Mouse (Mus musculus): ENCODE results near the gene Peg10. TPM values are rescaled to one million over a fixed set of nuclear protein-coding genes. Genes with fewer than 3 reads are reported as not detected.
A peak's percentile ranks its signal among the peaks of the same experiment; 100 is the strongest.

Peg10 gene
- 10 to 100 TPM in 1 of 2 experiments, 1 to 10 TPM in 1; 9.2 to 14.7 TPM for total RNA-seq (2021)

DNA sequence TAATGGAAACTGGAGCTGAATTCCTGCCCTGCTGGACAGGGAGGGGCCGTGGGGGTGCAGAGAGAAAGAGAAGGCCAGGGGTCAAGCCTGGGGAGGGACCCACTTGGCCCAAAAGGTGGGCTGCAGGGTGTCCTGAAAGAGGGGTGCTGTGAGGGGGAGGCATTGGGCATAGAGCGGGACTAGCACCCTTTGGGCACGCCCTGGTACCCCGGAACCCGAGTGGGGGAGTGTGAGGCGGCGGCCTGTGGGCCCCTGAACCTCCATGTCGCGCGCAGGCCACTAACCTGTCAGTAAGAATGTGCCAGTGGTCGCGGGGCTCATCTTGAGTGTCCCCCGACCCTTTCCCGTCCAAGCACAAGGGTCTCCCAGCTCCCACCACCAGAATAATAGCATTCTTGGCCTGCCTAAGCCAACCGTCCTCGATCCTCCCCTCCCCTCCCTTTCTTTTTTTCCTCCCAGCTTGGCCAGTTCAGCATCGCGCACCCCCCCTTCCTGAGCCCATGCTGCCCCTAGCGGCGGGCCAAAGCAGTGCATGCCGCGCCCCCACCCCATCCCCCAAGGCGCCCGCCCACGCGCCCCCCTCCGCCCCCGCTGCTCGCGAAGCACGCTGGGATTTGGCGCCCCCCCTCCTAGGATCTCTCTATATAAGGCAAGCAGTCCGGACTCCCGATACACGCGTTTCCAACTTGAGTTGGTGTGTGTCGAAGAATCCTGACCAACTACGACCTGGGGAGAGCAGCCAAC lies at the start of gene Peg10, which contains the start of gene Sgce:
Gene Peg10, plus strand, starts transcription at position 611 of the 744 bp plus-strand sequence.
Gene Sgce, minus strand, starts transcription at position 512 of the 744 bp plus-strand sequence.
- DNase-seq (ENCODE audit: low spot score in 2 of 2), result peak; percentile 60 to 65
- intact Hi-C loops (cut with DNase I), result loop anchor here (2.0 to 10.0 kb wide), 4 partner anchors 145 to 638 kb away; partner anchors contain the start of genes Asb4, Casd1 and Ppp1r9a

- DNase-seq (ENCODE audit: low spot score in 2 of 2), result no peak
- intact Hi-C loops (cut with DNase I), result no loop called here
Measured at GRCm38 (mm10) chr6:4701641-4702040, 45.5 kb upstream of the Peg10 start.

DNA sequence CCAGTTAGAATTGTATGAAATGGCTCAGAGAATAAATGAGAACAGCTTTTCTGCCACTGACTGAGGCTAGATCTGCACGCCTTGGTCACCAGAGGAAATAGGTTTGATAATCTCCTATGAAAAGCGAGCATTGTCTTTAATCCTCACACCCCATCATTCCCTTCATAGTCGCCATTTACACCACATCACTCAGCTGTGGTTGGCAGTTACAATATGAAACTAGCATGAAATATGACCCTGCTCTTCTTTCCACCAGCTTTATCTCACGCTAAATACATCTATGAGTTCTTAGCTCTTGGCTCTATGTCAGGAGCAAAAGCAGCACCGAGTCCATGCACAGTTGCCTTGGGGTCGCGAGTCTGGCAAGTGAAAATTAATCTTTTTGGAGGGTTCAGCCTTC lies 43.2 kb upstream of the Peg10 start:
- intact Hi-C loops (cut with DNase I), result no loop called here
- no peak for DNase-seq (ENCODE audit: low spot score in 2 of 2)

DNA sequence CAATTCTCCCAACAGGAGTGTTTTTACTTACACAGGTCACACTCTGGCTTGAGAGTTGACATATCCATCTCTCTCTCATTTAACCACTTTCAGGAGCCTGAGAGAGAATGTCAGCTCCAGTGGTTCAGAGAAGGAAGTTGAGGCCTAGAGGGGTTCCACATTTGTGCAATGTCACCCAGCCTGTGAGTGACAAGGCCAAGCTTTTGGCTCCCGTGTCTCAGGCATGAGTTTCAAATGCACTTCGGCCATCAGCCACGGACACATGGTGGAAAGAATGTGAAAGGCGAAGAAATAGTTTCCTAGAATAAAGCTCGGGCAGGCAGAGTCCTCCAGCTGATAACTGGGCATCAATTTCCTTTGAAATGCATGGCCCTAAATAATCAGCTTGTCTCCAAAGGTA lies 40.7 kb upstream of the Peg10 start:
- intact Hi-C loops (cut with DNase I), result no loop called here
- no peak for DNase-seq (ENCODE audit: low spot score in 2 of 2)

GRCm38 (mm10) chr6:4708971-4709370 lies 38.1 kb upstream of the Peg10 start:
- no peak for DNase-seq (ENCODE audit: low spot score in 2 of 2)
- intact Hi-C loops (cut with DNase I), result no loop called here

DNA sequence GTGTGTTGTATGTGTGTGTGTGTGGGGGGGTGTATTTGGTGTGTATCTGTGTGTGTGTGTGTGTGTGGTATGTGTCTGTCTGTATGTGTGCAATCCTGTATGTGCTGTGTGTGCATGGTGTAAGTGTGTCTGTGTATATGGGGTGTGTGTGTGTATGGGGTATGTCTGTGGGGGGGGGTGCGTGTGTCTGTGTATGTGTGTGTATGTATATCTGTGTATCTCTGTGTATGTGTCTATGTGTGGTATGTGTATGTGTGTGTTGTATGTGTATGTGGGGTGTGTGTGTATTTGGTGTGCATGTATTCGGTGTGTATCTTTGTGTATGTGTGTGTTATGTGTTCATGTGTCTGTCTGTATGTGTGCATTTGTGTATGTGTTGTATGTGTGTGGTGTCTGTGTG lies 30.9 kb upstream of the Peg10 start:
- intact Hi-C loops (cut with DNase I), result no loop called here
- no peak for DNase-seq (ENCODE audit: low spot score in 2 of 2)

DNA sequence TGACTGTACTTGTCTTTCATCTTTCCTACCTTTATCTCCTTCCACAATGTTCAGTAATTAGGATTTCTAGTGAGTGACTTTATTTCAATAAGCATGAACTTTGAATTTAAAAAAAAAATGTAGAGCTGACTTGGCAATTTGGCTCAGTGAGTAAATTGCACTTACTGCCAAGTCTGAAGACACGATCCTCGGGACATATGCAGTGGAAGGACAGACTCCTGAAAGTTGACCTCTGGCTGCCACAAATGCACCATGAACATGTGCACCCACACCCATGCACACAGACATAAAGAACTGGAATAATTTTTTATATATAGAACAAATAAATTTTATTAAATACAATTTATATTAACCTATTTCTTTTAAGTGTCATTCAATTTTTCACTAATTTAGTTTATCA lies 29.8 kb upstream of the Peg10 start:
- intact Hi-C loops (cut with DNase I), result no loop called here
- no peak for DNase-seq (ENCODE audit: low spot score in 2 of 2)

DNA sequence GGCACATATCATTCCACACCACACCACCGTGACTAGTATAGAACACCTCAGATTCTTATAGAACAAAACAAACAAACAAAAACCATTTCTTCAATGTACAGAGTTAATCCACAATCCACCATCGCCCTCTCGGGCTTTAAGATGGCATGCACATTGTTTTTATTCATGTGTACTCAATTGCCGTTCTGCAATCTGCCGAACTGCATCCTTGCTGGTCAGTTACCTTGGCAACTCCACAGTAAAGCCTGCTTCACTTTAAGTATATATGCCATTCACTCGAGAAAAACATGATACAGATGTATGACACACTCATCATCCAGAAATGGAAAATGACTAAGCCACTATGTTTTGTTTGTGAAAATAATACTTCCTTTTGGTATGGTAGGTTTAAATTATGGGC lies 25.0 kb upstream of the Peg10 start:
- intact Hi-C loops (cut with DNase I), result no loop called here
- no peak for DNase-seq (ENCODE audit: low spot score in 2 of 2)

- intact Hi-C loops (cut with DNase I), result no loop called here
- DNase-seq (ENCODE audit: low spot score in 2 of 2), result no peak
Measured at GRCm38 (mm10) chr6:4722739-4723138, 24.4 kb upstream of the Peg10 start.

DNA sequence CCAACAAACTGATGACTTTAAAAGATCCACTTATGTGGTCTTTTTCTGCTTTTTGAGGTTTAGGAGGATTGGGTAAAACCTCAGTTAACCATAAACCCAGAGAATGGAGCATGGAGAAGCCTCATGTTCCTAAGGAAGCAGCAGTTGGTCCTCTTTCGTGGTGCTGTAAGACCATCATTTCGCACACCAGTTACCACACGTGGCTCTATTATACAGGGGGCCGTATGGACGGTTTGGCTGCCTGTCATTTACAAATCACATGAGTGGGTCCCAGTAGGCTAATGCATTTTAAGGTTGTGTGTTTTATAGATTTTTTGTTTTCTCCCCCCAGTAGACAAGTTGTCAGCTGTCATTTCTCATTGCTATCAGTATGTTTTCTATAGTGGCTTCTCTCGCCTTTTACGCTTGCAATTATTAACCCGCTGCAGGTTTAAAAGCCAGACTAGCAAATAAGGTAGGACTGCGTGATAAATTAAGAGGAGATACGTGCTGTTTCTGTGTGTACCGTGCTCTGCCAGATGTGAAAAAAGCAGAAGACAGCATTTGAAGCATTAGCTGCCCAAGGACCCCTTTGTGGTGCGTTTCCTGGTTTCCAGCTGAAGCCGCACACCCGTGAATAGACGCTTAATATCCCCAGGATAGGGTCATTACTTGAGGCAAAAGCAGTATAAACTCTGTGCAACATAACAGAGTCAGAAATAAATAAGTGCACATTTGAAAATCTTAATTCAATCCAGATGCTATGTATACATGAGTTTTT lies 22.9 kb upstream of the Peg10 start:
- no peak for DNase-seq (ENCODE audit: low spot score in 2 of 2)
- intact Hi-C loops (cut with DNase I), result no loop called here

- no peak for DNase-seq (ENCODE audit: low spot score in 2 of 2)
- intact Hi-C loops (cut with DNase I), result no loop called here
Measured at GRCm38 (mm10) chr6:4728305-4728704, 18.8 kb upstream of the Peg10 start.

GRCm38 (mm10) chr6:4731675-4732074 lies 15.4 kb upstream of the Peg10 start:
- no peak for DNase-seq (ENCODE audit: low spot score in 2 of 2)
- intact Hi-C loops (cut with DNase I), result no loop called here

GRCm38 (mm10) chr6:4733208-4733607 lies 13.9 kb upstream of the Peg10 start:
- no peak for DNase-seq (ENCODE audit: low spot score in 2 of 2)
- intact Hi-C loops (cut with DNase I), result no loop called here

GRCm38 (mm10) chr6:4736372-4736771 lies 10.7 kb upstream of the Peg10 start:
- no peak for DNase-seq (ENCODE audit: low spot score in 2 of 2)
- intact Hi-C loops (cut with DNase I), result no loop called here

DNA sequence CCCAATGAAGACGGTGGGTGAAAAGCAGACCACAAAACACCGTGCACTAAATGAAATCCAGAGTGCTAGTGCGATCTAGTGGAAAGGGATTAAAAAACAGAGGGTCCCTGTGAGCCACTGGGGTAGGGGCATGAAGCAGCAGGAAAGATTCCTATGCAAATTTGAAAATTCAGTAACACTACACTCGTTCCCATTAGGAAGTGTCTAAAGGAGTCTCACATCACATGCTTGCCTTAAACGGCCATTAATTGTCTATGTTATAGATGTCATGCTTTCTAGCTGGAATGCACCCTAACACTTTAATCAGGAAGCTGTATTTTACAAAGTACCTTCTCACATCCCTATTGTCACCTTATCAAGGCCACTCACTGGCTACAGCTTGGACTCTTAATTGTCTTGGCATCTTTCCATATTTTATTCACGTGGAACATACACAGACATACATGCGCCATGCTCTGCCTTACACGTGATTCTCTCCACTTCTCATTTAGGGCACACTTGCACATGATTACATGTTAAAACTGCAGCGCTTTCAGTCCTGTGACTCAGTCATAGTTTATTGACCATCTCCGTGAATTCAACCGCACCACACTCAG lies 9.0 kb upstream of the Peg10 start:
- intact Hi-C loops (cut with DNase I), result no loop called here
- no peak for DNase-seq (ENCODE audit: low spot score in 2 of 2)

DNA sequence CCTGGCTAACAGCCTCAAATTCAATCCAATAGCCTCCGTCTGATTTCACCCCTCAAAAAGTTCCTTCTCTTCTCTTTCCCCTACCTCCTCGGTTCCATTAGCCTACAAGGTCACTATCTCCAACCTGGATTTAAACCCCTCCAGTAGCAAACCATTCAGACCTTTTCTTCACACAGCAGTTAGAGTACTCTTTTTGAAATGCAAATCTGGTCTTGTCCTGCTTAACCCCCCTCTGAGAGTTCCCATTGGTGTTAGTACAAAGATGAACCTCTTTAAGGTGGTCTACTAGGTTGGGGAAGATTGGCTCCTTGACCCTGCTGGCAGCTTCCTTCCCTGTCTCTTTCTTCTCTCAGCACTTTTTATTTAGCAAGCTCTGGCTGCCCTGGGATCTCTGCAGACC lies 8.4 kb upstream of the Peg10 start:
- DNase-seq (ENCODE audit: low spot score in 2 of 2), result no peak
- intact Hi-C loops (cut with DNase I), result no loop called here

- DNase-seq (ENCODE audit: low spot score in 2 of 2), result no peak
- intact Hi-C loops (cut with DNase I), result loop anchor here (10.0 kb wide), 2 partner anchors 375 to 645 kb away; partner anchors contain the start of gene Asb4
Measured at GRCm38 (mm10) chr6:4739522-4740355, 7.4 kb upstream of the Peg10 start.

DNA sequence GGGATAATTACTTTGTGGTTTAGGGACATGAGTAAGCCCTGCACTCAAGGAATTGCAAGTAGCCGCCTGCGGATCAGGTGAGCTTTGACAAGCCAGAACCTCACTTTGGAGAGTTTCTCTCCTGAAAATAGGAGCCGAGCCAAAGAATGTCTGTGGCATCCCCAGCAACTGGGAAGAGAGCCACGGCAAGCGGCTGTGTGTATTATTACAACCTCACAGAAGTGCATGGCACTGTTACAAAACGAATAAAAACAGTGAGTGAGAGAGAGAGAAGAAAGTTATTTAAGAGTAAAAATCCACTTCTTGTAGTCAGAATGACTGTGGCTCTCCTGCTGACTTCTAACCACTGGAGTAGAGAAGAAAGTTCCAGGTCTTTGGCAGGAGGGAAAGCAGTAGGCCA lies 6.6 kb upstream of the Peg10 start:
- intact Hi-C loops (cut with DNase I), result loop anchor here (10.0 kb wide), 2 partner anchors 374 to 644 kb away; partner anchors contain the start of gene Asb4

DNA sequence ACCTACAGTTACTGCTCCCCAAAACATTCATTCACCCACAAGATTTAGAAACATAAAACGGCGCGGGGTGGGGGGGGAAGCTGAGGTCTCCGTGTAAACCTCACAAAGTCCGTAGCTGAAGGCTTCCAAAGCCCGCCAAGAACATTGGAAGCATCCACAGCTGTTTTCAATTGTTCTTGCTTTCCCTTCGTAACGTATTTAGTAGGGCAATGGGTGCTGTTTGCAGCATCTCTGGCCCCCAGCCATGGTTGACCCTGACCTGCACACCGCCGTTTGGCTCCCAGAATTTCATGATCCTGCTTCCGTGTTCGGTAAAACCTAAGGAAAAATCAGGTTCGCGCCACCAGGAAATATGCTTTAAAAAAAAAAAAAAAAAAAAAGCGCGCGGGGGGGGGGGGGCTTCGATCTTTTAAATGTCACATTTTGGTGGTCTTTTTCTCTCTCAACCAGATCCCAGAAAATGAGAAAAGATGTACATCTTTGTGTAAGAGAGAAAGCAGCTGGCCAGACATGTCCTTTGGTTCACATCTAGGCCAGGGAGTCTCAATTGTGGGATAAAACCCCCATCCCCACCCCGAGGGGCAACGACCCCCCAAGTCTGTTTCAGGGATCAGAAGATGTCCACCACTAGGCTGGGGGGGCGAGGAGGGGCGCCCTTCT lies 940 bp upstream of the Peg10 start:
- no peak for DNase-seq (ENCODE audit: low spot score in 2 of 2)
- intact Hi-C loops (cut with DNase I), result loop anchor here (2.0 to 10.0 kb wide), 4 partner anchors 144 to 639 kb away; partner anchors contain the start of genes Asb4, Casd1 and Ppp1r9a

More for the DNA sequence above, 6.6 kb upstream of the Peg10 start:
- peak; percentile 12 to 14 for DNase-seq (ENCODE audit: low spot score in 2 of 2)
